Mouse (Mus musculus): ENCODE measurements at regions not wholly inside any gene's neighbourhood (a gene's known extent, or its start where the extent isn't known, plus 50 kb on each side); places are given as distances from the start of the nearest gene placed in this dataset.

GRCm38 (mm10) chr2:17290709-17291108 is 440.6 kb downstream of the Nebl start:
- DNase-seq (ENCODE audit: low spot score in 2 of 2) = no peak

- no peak for DNase-seq (ENCODE audit: low spot score in 2 of 2)
Observed at GRCm38 (mm10) chr2:17287598-17287997, 443.7 kb downstream of the Nebl start.

- no peak for DNase-seq (ENCODE audit: low spot score in 2 of 2)
Observed at GRCm38 (mm10) chr2:17249960-17250359, 481.3 kb downstream of the Nebl start.

- no peak for DNase-seq (ENCODE audit: low spot score in 2 of 2)
Observed at GRCm38 (mm10) chr2:17245821-17246220, 485.4 kb downstream of the Nebl start.

- DNase-seq (ENCODE audit: low spot score in 2 of 2) = no peak
Observed at GRCm38 (mm10) chr2:17215607-17216006, 515.7 kb downstream of the Nebl start.

GRCm38 (mm10) chr2:17214881-17215280 is 516.4 kb downstream of the Nebl start:
- no peak for DNase-seq (ENCODE audit: low spot score in 2 of 2)

GRCm38 (mm10) chr2:17212566-17212965 is 518.7 kb downstream of the Nebl start:
- DNase-seq (ENCODE audit: low spot score in 2 of 2) = no peak

GRCm38 (mm10) chr2:17211105-17211504 is 520.2 kb downstream of the Nebl start:
- DNase-seq (ENCODE audit: low spot score in 2 of 2) = no peak

GRCm38 (mm10) chr2:17193611-17194010 is 537.7 kb downstream of the Nebl start:
- no peak for DNase-seq (ENCODE audit: low spot score in 2 of 2)

- no peak for DNase-seq (ENCODE audit: low spot score in 2 of 2)
Observed at GRCm38 (mm10) chr2:17189169-17189568, 542.1 kb downstream of the Nebl start.

- no peak for DNase-seq (ENCODE audit: low spot score in 2 of 2)
Observed at GRCm38 (mm10) chr2:17187822-17188221, 543.4 kb downstream of the Nebl start.

GRCm38 (mm10) chr2:17183696-17184095 is 547.6 kb downstream of the Nebl start:
- DNase-seq (ENCODE audit: low spot score in 2 of 2) = no peak

- DNase-seq (ENCODE audit: low spot score in 2 of 2) = no peak
Observed at GRCm38 (mm10) chr2:17181597-17181996, 549.7 kb downstream of the Nebl start.

- DNase-seq (ENCODE audit: low spot score in 2 of 2) = no peak
Observed at GRCm38 (mm10) chr2:17168896-17169295, 562.4 kb downstream of the Nebl start.

GRCm38 (mm10) chr2:17165016-17165415 is 566.2 kb downstream of the Nebl start:
- DNase-seq (ENCODE audit: low spot score in 2 of 2) = no peak

GRCm38 (mm10) chr2:17158463-17158862 is 572.8 kb downstream of the Nebl start:
- DNase-seq (ENCODE audit: low spot score in 2 of 2) = no peak

GRCm38 (mm10) chr2:17157336-17157735 is 573.9 kb downstream of the Nebl start:
- DNase-seq (ENCODE audit: low spot score in 2 of 2) = no peak

- peak in 1 of 2 experiments; percentile 18 for DNase-seq (ENCODE audit: low spot score in 2 of 2)
Observed at GRCm38 (mm10) chr2:17155596-17155995, 575.7 kb downstream of the Nebl start.

GRCm38 (mm10) chr2:17123626-17124025 is 607.6 kb downstream of the Nebl start:
- DNase-seq (ENCODE audit: low spot score in 2 of 2) = no peak

GRCm38 (mm10) chr2:17117292-17117691 is 614.0 kb downstream of the Nebl start:
- DNase-seq (ENCODE audit: low spot score in 2 of 2) = no peak

- no peak for DNase-seq (ENCODE audit: low spot score in 2 of 2)
Observed at GRCm38 (mm10) chr2:17111177-17111576, 620.1 kb downstream of the Nebl start.

- DNase-seq (ENCODE audit: low spot score in 2 of 2) = no peak
Observed at GRCm38 (mm10) chr2:17101161-17101560, 630.1 kb downstream of the Nebl start.

GRCm38 (mm10) chr2:17097546-17097945 is 633.7 kb downstream of the Nebl start:
- no peak for DNase-seq (ENCODE audit: low spot score in 2 of 2)

GRCm38 (mm10) chr2:17091454-17091853 is 639.8 kb downstream of the Nebl start:
- DNase-seq (ENCODE audit: low spot score in 2 of 2) = no peak

- no peak for DNase-seq (ENCODE audit: low spot score in 2 of 2)
Observed at GRCm38 (mm10) chr2:17081266-17081665, 650.0 kb downstream of the Nebl start.
